Mouse (Mus musculus): Measurements from ENCODE around the gene Ehd1.
A peak's percentile ranks its signal among the peaks of the same experiment; 100 is the strongest.

The Ehd1 gene

GRCm38 (mm10) chr19:6338171-6338570, 61.6 kb downstream of the Ehd1 start:
- DNase-seq, result no peak

GRCm38 (mm10) chr19:6338716-6339115, 62.2 kb downstream of the Ehd1 start:
- no peak for DNase-seq

- DNase-seq, result no peak
Observed at GRCm38 (mm10) chr19:6339191-6339590, 62.7 kb downstream of the Ehd1 start.

- peak; percentile 68 for DNase-seq
Observed at GRCm38 (mm10) chr19:6339890-6340504, 63.5 kb downstream of the Ehd1 start.

- peak; percentile 88 to 92 for DNase-seq
Observed at GRCm38 (mm10) chr19:6340524-6341452, 64.3 kb downstream of the Ehd1 start, which contains the start of gene Map4k2. Gene Map4k2, plus strand, starts transcription at chr19:6341135.

- peak; percentile 32 to 42 for DNase-seq
Observed at GRCm38 (mm10) chr19:6341453-6342077, 65.0 kb downstream of the Ehd1 start.

GRCm38 (mm10) chr19:6342276-6342933, 65.9 kb downstream of the Ehd1 start:
- DNase-seq, result peak in 1 of 2 experiments; percentile 33

GRCm38 (mm10) chr19:6343066-6343925, 66.8 kb downstream of the Ehd1 start:
- DNase-seq, result no peak

GRCm38 (mm10) chr19:6343996-6344395, 67.5 kb downstream of the Ehd1 start:
- no peak for DNase-seq

GRCm38 (mm10) chr19:6346023-6346422, 69.5 kb downstream of the Ehd1 start:
- no peak for DNase-seq

- DNase-seq, result no peak
Observed at GRCm38 (mm10) chr19:6346661-6347060, 70.1 kb downstream of the Ehd1 start.

GRCm38 (mm10) chr19:6347615-6348014, 71.1 kb downstream of the Ehd1 start:
- no peak for DNase-seq

- no peak for DNase-seq
Observed at GRCm38 (mm10) chr19:6348717-6349116, 72.2 kb downstream of the Ehd1 start.

GRCm38 (mm10) chr19:6349215-6349983, 72.9 kb downstream of the Ehd1 start:
- DNase-seq, result no peak
